Mouse (Mus musculus) kidney, postnatal 14 days (tissue): ENCODE measurements around the gene Rhox4d.
"Not testable (repeated sequence)": the region's sequence is repeated elsewhere in the genome, so short reads cannot be mapped to it uniquely, and the experiment has no call there.

Experiments
- DNase-seq: peaks from one replicate; pipeline ENCODE4 v3.0.0; 2022; ENCODE audit warnings: mixed read lengths

Gene Rhox4d

DNA sequence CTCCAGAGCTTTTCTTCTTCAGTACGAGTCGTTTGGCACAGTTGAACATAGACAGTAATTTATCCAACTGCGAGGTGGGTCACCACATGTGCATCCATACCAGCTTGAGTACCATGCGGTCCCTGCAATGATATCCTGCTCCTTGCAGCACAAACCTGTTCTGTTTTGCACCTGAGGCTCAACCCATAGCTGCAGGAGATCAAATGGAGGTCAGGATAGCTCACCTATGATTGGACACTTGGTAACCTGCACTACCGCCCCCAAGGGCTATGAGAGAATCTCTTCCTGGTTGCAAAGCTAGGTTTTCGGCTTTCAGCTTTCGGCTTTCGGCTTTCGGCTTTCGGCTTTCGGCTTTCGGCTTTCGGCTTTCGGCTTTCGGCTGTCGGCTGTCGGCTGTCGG, at the start of gene Rhox4d:
Gene Rhox4d, plus strand, starts transcription at position 301 of the 400 bp plus-strand sequence.
- not testable (repeated sequence) for DNase-seq

DNA sequence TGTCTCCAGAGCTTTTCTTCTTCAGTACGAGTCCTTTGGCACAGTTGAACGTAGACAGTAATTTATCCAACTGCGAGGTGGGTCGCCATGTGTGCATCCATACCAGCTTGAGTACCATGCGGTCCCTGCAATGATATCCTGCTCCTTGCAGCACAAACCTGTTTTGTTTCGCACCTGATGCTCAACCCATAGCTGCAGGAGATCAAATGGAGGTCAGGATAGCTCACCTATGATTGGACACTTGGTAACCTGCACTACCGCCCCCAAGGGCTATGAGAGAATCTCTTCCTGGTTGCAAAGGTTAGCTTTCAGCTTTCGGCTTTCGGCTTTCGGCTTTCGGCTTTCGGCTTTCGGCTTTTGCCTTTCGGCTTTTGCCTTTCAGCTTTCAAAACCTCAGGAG, 34.1 kb upstream of the Rhox4d start, which contains the start of gene Rhox4c:
Gene Rhox4c, plus strand, starts transcription at position 301 of the 400 bp plus-strand sequence.
- DNase-seq: not testable (repeated sequence)

DNA sequence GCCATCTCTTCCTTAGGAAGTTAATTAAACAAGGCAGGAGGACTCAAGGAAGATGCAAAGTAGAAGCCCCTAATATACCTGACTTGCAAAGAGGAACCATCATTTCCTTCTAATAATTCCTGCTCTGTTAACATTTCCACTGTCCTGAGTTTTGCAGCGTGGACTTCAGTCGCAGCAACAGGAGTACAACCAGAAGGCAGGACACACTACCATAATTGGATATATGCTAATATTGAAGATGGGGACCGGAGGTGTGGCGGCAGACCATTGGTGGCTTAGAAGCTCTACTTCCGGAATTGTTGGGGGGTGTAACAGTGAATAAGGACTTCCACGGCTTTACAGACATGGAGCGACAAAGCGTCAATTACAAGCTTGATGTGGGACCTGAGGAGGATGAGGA, 16.0 kb downstream of the Rhox4d start, which contains the start of gene Rhox2e:
Gene Rhox2e, plus strand, starts transcription at position 301 of the 400 bp plus-strand sequence.
- not testable (repeated sequence) for DNase-seq

DNA sequence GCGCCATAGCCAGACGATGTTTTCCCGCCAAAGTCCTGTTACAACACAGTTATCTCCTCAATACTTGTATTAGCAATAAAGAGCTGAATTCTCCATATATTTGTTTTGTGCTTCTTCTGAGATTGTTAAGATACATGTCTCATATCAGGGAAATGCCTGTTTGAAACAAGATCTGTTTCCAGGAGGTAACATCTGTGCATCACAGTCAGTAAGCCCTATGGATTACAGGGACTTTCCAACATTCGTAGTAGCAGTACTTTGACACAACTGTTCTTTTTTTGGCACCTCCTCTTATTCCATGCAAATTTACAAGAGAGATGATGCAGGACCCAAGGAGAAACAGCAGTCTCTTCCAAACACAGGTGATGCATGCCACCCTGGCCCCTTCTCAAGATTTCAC, 27.6 kb downstream of the Rhox4d start, which contains the start of gene Rhox3e:
Gene Rhox3e, plus strand, starts transcription at position 301 of the 400 bp plus-strand sequence.
- not testable (repeated sequence) for DNase-seq

DNA sequence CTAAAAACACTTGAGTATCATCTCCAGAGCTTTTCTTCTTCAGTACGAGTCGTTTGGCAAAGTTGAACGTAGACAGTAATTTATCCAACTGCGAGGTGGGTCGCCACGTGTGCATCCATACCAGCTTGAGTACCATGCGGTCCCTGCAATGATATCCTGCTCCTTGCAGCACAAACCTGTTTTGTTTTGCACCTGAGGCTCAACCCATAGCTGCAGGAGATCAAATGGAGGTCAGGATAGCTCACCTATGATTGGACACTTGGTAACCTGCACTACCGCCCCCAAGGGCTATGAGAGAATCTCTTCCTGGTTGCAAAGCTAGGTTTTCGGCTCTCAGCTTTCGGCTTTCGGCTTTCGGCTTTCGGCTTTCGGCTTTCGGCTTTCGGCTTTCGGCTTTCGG, 43.0 kb downstream of the Rhox4d start, which contains the start of gene Rhox4e:
Gene Rhox4e, plus strand, starts transcription at position 301 of the 400 bp plus-strand sequence.
- DNase-seq: not testable (repeated sequence)
